Mouse (Mus musculus) v-Abl transformed pro-B cells (cell line): ENCODE data around the gene Rai14.

ENCODE experiments used
- in situ Hi-C, 2 experiments: fragments of 400-800 bp; cut with MboI; formaldehyde crosslinking; loops; one replicate each; pipeline ENCODE4 v1.15.1; 2025; ENCODE audit not compliant: unreplicated experiment in 2 of 2

Gene Rai14

GRCm38 (mm10) chr15:10722629-10723339 is 8.4 kb upstream of the Rai14 start:
- in situ Hi-C loops, result loop anchor here in 1 of 2 experiments (25.0 kb wide), 1 partner anchor 1085 kb away; no protein-coding TSS in a partner anchor

DNA sequence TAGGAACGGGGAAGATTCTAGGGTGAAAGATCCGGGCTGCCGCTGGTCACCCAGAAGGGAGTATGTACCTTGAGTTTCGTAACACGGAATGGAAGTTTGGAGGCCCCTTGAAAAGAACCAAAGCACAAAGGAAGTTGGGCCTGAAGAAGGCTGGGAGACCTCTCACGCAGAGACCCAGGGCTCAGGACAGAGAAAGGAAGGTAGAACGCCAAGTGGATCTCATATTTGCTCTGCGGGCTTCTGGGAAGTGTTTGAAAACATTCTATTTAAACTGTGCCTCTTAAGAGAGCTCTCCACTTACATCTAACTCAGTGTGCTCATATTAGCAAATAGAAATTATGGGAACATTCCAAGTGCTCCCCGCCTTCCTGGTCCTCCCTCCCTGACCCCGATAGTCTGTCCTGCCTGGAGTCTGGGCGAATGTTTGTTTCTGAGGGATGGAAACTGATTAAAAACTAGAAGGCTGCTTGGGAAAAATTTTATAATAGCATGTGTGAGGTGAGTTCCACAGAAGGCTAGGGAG is 6.9 kb upstream of the Rai14 start:
- in situ Hi-C loops, result loop anchor here in 1 of 2 experiments (25.0 kb wide), 1 partner anchor 1084 kb away; no protein-coding TSS in a partner anchor

GRCm38 (mm10) chr15:10720671-10721070 is 6.2 kb upstream of the Rai14 start:
- in situ Hi-C loops, result loop anchor here in 1 of 2 experiments (25.0 kb wide), 1 partner anchor 1083 kb away; no protein-coding TSS in a partner anchor

- in situ Hi-C loops, result loop anchor here in 1 of 2 experiments (25.0 kb wide), 1 partner anchor 1083 kb away; no protein-coding TSS in a partner anchor
These were observed 5.8 kb upstream of the Rai14 start for GRCm38 (mm10) chr15:10720188-10720587.

GRCm38 (mm10) chr15:10719511-10719910 is 5.1 kb upstream of the Rai14 start:
- in situ Hi-C loops, result loop anchor here in 1 of 2 experiments (25.0 kb wide), 1 partner anchor 1082 kb away; no protein-coding TSS in a partner anchor

GRCm38 (mm10) chr15:10718763-10719162 is 4.3 kb upstream of the Rai14 start:
- in situ Hi-C loops, result loop anchor here in 1 of 2 experiments (25.0 kb wide), 1 partner anchor 1081 kb away; no protein-coding TSS in a partner anchor

DNA sequence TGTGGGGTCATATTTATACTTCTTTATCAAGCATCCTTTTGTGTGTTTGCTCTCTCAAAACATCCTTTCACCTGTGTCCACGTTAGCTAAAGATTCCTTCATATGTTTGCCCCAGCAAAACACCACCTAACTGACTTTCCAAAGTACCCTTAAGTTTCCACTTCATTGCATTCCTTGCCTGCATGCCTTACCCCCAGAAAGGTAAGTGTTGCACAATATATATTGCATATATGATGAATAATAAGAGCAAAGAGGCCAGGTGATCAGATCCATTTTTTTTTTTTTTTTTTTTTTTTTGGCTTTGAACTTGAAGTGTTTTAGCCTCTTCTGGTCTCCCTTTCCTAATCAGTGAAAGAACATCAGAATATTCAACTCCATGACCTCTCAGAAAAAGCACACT is 2.9 kb upstream of the Rai14 start:
- in situ Hi-C loops, result loop anchor here in 1 of 2 experiments (25.0 kb wide), 1 partner anchor 1080 kb away; no protein-coding TSS in a partner anchor

DNA sequence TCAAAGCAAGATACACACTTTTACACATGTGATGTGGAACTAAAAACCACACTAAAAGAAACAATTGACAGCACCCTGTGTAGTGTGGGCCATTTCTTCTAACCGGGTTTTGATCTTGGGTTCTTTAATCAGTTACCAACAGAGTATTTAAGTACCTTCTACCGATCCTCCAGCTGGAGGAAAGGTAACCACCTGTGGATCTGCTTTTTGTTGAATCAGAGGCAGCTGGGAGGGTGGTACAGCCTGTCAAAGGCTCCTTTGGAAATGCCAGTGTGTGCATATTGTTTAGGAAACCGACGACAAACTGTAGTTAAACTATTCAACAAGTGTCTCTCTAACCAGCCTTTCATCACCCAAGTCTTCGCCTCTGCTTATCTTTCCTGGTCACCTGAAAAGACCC is 1.5 kb upstream of the Rai14 start:
- in situ Hi-C loops, result loop anchor here in 1 of 2 experiments (25.0 kb wide), 1 partner anchor 1079 kb away; no protein-coding TSS in a partner anchor

DNA sequence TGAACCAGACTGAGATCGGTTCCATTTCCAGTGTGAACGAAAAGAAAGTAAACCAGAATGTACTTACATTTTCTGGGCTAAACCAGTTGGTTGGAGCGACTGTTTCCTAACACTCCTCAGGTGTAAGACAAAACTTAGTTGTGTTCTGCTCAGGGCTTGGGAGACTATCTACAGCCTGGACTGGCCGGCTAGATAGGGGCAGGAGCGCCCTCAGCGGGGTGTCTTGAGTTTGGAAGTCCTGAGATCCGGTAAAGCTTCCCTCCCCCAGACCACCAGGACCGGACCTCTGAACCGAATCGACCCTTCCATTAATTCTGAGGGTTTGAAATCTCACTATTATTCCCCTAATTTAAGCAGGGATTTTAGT is 698 bp upstream of the Rai14 start:
- in situ Hi-C loops, result loop anchor here in 1 of 2 experiments (25.0 kb wide), 1 partner anchor 1078 kb away; no protein-coding TSS in a partner anchor

DNA sequence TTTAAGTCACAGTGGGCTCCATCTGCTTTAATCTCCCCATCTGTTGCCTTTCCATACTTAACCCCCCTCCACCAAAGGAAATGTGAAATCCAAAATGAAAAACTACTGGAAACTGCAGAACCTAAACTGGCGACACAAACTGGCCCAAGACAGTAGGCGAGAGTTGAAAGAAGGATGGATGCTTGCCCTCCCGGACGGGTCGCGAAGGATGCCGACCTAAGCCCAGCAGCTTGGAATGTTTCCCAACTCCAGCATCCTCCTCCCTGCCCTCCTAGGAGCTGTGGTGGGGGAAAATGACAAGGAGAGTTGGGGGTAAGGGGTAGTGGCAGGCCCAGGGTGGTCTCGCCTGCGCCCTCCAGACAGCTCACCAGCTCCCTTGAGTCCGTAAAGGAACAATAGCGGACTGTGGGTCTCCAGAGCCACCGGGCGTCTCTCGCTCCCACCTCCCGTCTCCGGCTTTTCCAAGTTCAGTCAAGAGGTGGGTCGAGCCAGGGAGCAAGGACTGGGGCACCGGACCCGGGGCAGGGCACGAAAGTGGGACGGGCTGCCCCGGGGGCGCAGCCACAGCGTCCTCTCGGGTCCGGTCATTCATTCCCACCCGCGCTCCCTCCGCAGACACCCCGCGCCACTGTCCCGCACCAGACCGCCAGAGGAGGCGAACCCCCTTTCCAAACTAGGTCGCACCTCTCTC is 653 bp downstream of the Rai14 start:
- in situ Hi-C loops, result loop anchor here in 1 of 2 experiments (25.0 kb wide), 1 partner anchor 1076 kb away; no protein-coding TSS in a partner anchor

GRCm38 (mm10) chr15:10713181-10713625 is 1.2 kb downstream of the Rai14 start:
- in situ Hi-C loops, result loop anchor here in 1 of 2 experiments (25.0 kb wide), 1 partner anchor 1076 kb away; no protein-coding TSS in a partner anchor

- in situ Hi-C loops, result loop anchor here in 1 of 2 experiments (25.0 kb wide), 1 partner anchor 1075 kb away; no protein-coding TSS in a partner anchor
These were observed 2.1 kb downstream of the Rai14 start for GRCm38 (mm10) chr15:10712288-10712687.

DNA sequence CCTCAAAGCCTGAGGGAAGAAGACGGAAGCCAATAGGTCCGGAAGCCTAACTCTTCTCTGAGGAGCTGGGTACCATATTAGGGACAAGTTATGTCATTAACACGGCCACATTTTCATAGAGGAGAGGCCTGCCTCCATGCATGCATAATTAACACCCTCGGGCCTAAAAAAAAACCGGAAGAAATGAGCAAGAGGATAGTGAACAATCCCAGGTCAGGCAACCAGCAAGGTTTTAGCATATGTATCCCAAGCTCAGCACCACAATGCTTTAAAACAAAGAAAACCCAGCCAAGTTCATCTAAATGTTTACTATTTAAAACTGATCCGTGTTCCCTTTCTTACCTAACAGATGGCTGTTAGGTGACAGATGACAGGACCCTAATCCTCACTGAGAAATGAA is 3.2 kb downstream of the Rai14 start:
- in situ Hi-C loops, result loop anchor here in 1 of 2 experiments (25.0 kb wide), 1 partner anchor 1074 kb away; no protein-coding TSS in a partner anchor

- in situ Hi-C loops, result loop anchor here in 1 of 2 experiments (25.0 kb wide), 1 partner anchor 1071 kb away; no protein-coding TSS in a partner anchor
These were observed 5.7 kb downstream of the Rai14 start for GRCm38 (mm10) chr15:10708591-10709272.

GRCm38 (mm10) chr15:10707109-10707508 is 7.3 kb downstream of the Rai14 start:
- in situ Hi-C loops, result loop anchor here in 1 of 2 experiments (25.0 kb wide), 1 partner anchor 1070 kb away; no protein-coding TSS in a partner anchor

- in situ Hi-C loops, result loop anchor here in 1 of 2 experiments (25.0 kb wide), 1 partner anchor 1069 kb away; no protein-coding TSS in a partner anchor
These were observed 8.0 kb downstream of the Rai14 start for GRCm38 (mm10) chr15:10706414-10706813.

DNA sequence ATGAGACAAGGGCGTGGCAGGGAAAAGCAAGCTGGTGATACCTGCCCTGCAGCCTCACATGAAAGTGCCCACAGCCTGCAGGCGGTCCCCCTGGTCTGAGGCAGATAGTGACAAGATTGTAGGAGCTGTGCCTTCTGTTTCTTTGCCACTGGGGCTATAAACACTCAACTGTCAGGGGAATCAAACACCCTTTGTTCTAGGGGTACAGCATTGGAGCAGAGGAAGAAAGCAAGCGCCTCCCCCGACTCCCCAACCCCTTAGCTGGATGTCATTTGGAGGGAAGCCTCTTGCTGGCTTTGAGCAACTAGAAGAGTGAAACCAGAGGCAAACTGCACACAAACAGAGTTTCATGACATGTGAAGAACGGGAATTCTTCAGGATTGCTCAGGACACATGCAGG is 8.7 kb downstream of the Rai14 start:
- in situ Hi-C loops, result loop anchor here in 1 of 2 experiments (25.0 kb wide), 1 partner anchor 1068 kb away; no protein-coding TSS in a partner anchor

GRCm38 (mm10) chr15:10704328-10704727 is 10.1 kb downstream of the Rai14 start:
- in situ Hi-C loops, result loop anchor here in 1 of 2 experiments (25.0 kb wide), 1 partner anchor 1067 kb away; no protein-coding TSS in a partner anchor

GRCm38 (mm10) chr15:10701571-10701970 is 12.9 kb downstream of the Rai14 start:
- in situ Hi-C loops, result loop anchor here in 1 of 2 experiments (25.0 kb wide), 1 partner anchor 1064 kb away; no protein-coding TSS in a partner anchor
